Mouse (Mus musculus) stomach, postnatal 0 days (tissue): ENCODE measurements around the gene Tbcd.

Source experiments
- CTCF ChIP-seq: IDR thresholded peaks from 2 replicates; pipeline ENCODE4 v1.5.1; 2016; ENCODE audit warnings: antibody characterized with exemption, low read depth, mild to moderate bottlenecking, moderate library complexity
- EP300 ChIP-seq: optimal IDR thresholded peaks from 2 replicates; pipeline ENCODE3; 2016; ENCODE audit warnings: antibody characterized with exemption

DNA sequence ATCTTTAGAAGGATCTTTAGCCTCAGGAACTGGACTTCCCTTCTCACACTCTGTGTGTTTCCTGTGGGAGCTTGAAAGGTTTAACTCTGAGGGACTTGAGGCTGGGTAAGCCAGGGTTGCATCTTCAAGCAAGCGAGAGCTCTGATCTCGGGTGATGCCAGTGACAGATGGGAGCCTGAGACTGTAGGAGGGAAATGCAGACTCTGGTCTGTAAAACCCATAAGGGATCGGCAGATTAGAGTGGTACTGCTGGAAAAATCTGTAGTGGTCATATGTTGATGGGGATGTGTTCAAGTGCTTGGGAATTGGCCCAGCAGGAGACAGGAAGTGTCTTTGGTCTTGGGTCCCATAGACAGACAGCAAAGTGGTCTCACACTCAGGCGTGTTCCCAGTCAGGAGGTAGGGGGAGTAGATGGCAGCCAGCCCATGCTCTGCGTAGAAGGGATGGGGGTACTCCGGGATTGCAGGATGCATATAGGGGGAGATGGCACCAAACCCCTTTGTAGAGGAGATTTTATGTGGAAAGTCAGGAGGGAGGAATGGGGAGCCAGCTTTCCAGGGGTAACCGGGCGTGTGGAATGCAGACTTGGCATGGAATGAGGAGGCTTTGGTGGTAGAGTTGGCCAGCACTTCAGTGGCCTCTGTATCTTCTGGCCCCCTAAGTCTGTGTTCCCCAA, 61.3 kb downstream of the Tbcd start:
- TF ChIP-seq CTCF (no peak), EP300 (no peak)
